Mouse (Mus musculus): ENCODE data around the gene Gm29094. TPM values are rescaled to one million over a fixed set of nuclear protein-coding genes. Genes with fewer than 3 reads are reported as not detected.
A peak's percentile ranks its signal among the peaks of the same experiment; 100 is the strongest.
"Not testable (repeated sequence)": the region's sequence is repeated elsewhere in the genome, so short reads cannot be mapped to it uniquely, and the experiment has no call there.

Gene Gm29094
- total RNA-seq, 1 experiment from 2014 or later, result not detected

- ATAC-seq (replicated peaks in 1 of 2; ENCODE audit: insufficient read depth in 1 of 2, low FRiP score in 2 of 2, low TSS enrichment in 1 of 2, low read depth in 1 of 2, poor library complexity in 2 of 2, severe bottlenecking in 2 of 2), result no peak
Measured at GRCm38 (mm10) chr9:89228122-89228521, 28.9 kb downstream of the Gm29094 start.

- peak; percentile 52 to 69; a peak in 3 of 4 replicates for ATAC-seq (replicated peaks in 1 of 2; ENCODE audit: insufficient read depth in 1 of 2, low FRiP score in 2 of 2, low TSS enrichment in 1 of 2, low read depth in 1 of 2, poor library complexity in 2 of 2, severe bottlenecking in 2 of 2)
Measured at GRCm38 (mm10) chr9:89230897-89231497, 31.8 kb downstream of the Gm29094 start.

- ATAC-seq (replicated peaks in 1 of 2; ENCODE audit: insufficient read depth in 1 of 2, low FRiP score in 2 of 2, low TSS enrichment in 1 of 2, low read depth in 1 of 2, poor library complexity in 2 of 2, severe bottlenecking in 2 of 2), result not testable (repeated sequence)
Measured at GRCm38 (mm10) chr9:89237131-89237530, 38.0 kb downstream of the Gm29094 start.

- ATAC-seq (replicated peaks in 1 of 2; ENCODE audit: insufficient read depth in 1 of 2, low FRiP score in 2 of 2, low TSS enrichment in 1 of 2, low read depth in 1 of 2, poor library complexity in 2 of 2, severe bottlenecking in 2 of 2), result peak in 1 of 2 experiments; percentile 17; a peak in 1 of 4 replicates
Measured at GRCm38 (mm10) chr9:89238976-89239505, 39.9 kb downstream of the Gm29094 start.

GRCm38 (mm10) chr9:89240516-89241019 is 41.4 kb downstream of the Gm29094 start:
- ATAC-seq (replicated peaks in 1 of 2; ENCODE audit: insufficient read depth in 1 of 2, low FRiP score in 2 of 2, low TSS enrichment in 1 of 2, low read depth in 1 of 2, poor library complexity in 2 of 2, severe bottlenecking in 2 of 2), result not testable (repeated sequence)

GRCm38 (mm10) chr9:89253400-89253799 is 54.2 kb downstream of the Gm29094 start:
- no peak; a peak in 1 of 4 replicates for ATAC-seq (replicated peaks in 1 of 2; ENCODE audit: insufficient read depth in 1 of 2, low FRiP score in 2 of 2, low TSS enrichment in 1 of 2, low read depth in 1 of 2, poor library complexity in 2 of 2, severe bottlenecking in 2 of 2)

- ATAC-seq (replicated peaks in 1 of 2; ENCODE audit: insufficient read depth in 1 of 2, low FRiP score in 2 of 2, low TSS enrichment in 1 of 2, low read depth in 1 of 2, poor library complexity in 2 of 2, severe bottlenecking in 2 of 2), result peak; percentile 65 to 77
Measured at GRCm38 (mm10) chr9:89256556-89257335, 57.6 kb downstream of the Gm29094 start.

GRCm38 (mm10) chr9:89263968-89264367 is 64.8 kb downstream of the Gm29094 start:
- no peak for ATAC-seq (replicated peaks in 1 of 2; ENCODE audit: insufficient read depth in 1 of 2, low FRiP score in 2 of 2, low TSS enrichment in 1 of 2, low read depth in 1 of 2, poor library complexity in 2 of 2, severe bottlenecking in 2 of 2)

GRCm38 (mm10) chr9:89264571-89264970 is 65.4 kb downstream of the Gm29094 start:
- no peak for ATAC-seq (replicated peaks in 1 of 2; ENCODE audit: insufficient read depth in 1 of 2, low FRiP score in 2 of 2, low TSS enrichment in 1 of 2, low read depth in 1 of 2, poor library complexity in 2 of 2, severe bottlenecking in 2 of 2)

Other genes starting within 250 kb of the Gm29094 start
- gene Bcl2a1a, start 242.5 kb upstream of the Gm29094 start, total RNA-seq (2017), result not detected in 2 replicates
- gene Trim43b, start 106.5 kb upstream of the Gm29094 start, total RNA-seq (2017), result not detected in 2 replicates
- gene Bcl2a1b, start 170 bp upstream of the Gm29094 start, total RNA-seq (2017), result 1.4 and 2.4 TPM in 2 replicates
- 8.2 and 60.7 TPM in 2 replicates for gene Mthfs, start 11.3 kb downstream of the Gm29094 start, total RNA-seq (2017)

Measured in hematopoietic stem cell, adult 5-6 weeks (primary cell).